Mouse (Mus musculus) forebrain, postnatal 0 days (tissue): ENCODE measurements at regions not wholly inside any gene's neighbourhood (a gene's known extent, or its start where the extent isn't known, plus 50 kb on each side); places are given as distances from the start of the nearest gene placed in this dataset.
A peak's percentile ranks its signal among the peaks of the same experiment; 100 is the strongest.

ENCODE experiments used
- ATAC-seq: fragments of 200-750 bp; cut with Nextera tagmentation; 2 replicates; pipeline ENCODE4 v1.8.0; 2017; ENCODE audit warnings: mild to moderate bottlenecking, moderate library complexity
- DNase-seq: peaks from one replicate; pipeline ENCODE4 v3.0.0-alpha.2; 2015
- H3K27ac ChIP-seq: fragments of 300-500 bp; sonication (generic); 2 replicates; pipeline ENCODE4 v1.5.1; 2014; ENCODE audit warnings: low read depth, mild to moderate bottlenecking, antibody characterized with exemption, low read length, moderate library complexity, mixed read lengths
- H3K27me3 ChIP-seq: fragments of 300-500 bp; sonication (generic); 2 replicates; pipeline ENCODE4 v1.6.1; 2014; ENCODE audit warnings: mild to moderate bottlenecking, low read length, mixed read lengths; ENCODE audit not compliant: insufficient read depth
- H3K36me3 ChIP-seq: fragments of 300-500 bp; sonication (generic); 2 replicates; pipeline ENCODE4 v1.6.1; 2014; ENCODE audit warnings: mild to moderate bottlenecking, moderate library complexity; ENCODE audit not compliant: insufficient read depth
- H3K4me1 ChIP-seq: fragments of 300-500 bp; sonication (generic); 2 replicates; pipeline ENCODE4 v1.6.1; 2014; ENCODE audit warnings: antibody characterized with exemption; ENCODE audit not compliant: insufficient read depth
- H3K4me2 ChIP-seq: fragments of 300-500 bp; sonication (generic); 2 replicates; pipeline ENCODE4 v1.6.1; 2014; ENCODE audit warnings: low read depth, mild to moderate bottlenecking, moderate library complexity
- H3K4me3 ChIP-seq: fragments of 300-500 bp; sonication (generic); 2 replicates; pipeline ENCODE4 v1.5.1; 2014; ENCODE audit warnings: low read depth, low read length, mixed read lengths
- H3K9ac ChIP-seq: fragments of 300-500 bp; sonication (generic); 2 replicates; pipeline ENCODE4 v1.6.1; 2014; ENCODE audit warnings: mild to moderate bottlenecking
- H3K9me3 ChIP-seq: fragments of 300-500 bp; sonication (generic); 2 replicates; pipeline ENCODE4 v1.6.1; 2016; ENCODE audit warnings: low read length
- CTCF ChIP-seq: sonication (generic); IDR thresholded peaks from 2 replicates; pipeline ENCODE4 v1.5.1; 2016; ENCODE audit warnings: antibody characterized with exemption, control low read depth, low read depth
- WGBS: fragments of 180-500 bp; shearing (Covaris S2); extraction: QIAGEN DNeasy Blood & Tissue Kit; methylation state at CpG from one replicate; pipeline ENCODE4 v1.1.7; 2014; 5-methylcytosine and 5-hydroxymethylcytosine counted together

GRCm38 (mm10) chr16:54498270-54498669, 799.5 kb downstream of the Zpld1 start:
- ATAC-seq: peak; percentile 45; the same call in 1 of the 2 replicates
- no peaks in the 10 kb centered on the region for H3K27me3 ChIP-seq
- peak; percentile 18 for DNase-seq
- H3K9me3 ChIP-seq: no peaks in the 10 kb centered on the region
- no peak overlapping the region for H3K4me3 ChIP-seq
- WGBS: 63% methylated on average over 3 of the region's 3 CpGs
- no peaks in the 10 kb centered on the region for H3K4me1 ChIP-seq
- H3K4me2 ChIP-seq: no peak overlapping the region
- H3K36me3 ChIP-seq: no peaks in the 10 kb centered on the region
- H3K27ac ChIP-seq: no peak overlapping the region
- no peak for TF ChIP-seq CTCF
- no peak overlapping the region for H3K9ac ChIP-seq
